Mouse (Mus musculus) forebrain, embryonic 16.5 days (tissue): Measurements from ENCODE around the gene Cenpj. TPM values are rescaled to one million over a fixed set of nuclear protein-coding genes. Genes with fewer than 3 reads are reported as not detected.

Experiments used
- ATAC-seq: fragments of 200-750 bp; cut with Nextera tagmentation; 2 replicates; pipeline ENCODE4 v1.8.0; 2017; ENCODE audit warnings: mild to moderate bottlenecking, moderate library complexity
- H3K27ac ChIP-seq: fragments of 300-500 bp; sonication (generic); 2 replicates; pipeline ENCODE4 v1.5.1; 2014; ENCODE audit warnings: low read length, control low read depth
- H3K27me3 ChIP-seq: fragments of 300-500 bp; sonication (generic); replicated peaks from 2 replicates; pipeline ENCODE4 v1.6.1; 2014; ENCODE audit warnings: low read length; ENCODE audit not compliant: control insufficient read depth, insufficient read depth
- H3K36me3 ChIP-seq: fragments of 300-500 bp; sonication (generic); 2 replicates; pipeline ENCODE4 v1.6.1; 2014; ENCODE audit not compliant: control insufficient read depth, insufficient read depth
- H3K4me1 ChIP-seq: fragments of 300-500 bp; sonication (generic); replicated peaks from 2 replicates; pipeline ENCODE4 v1.6.1; 2014; ENCODE audit warnings: low read length; ENCODE audit not compliant: control insufficient read depth, insufficient read depth
- H3K4me2 ChIP-seq: fragments of 300-500 bp; sonication (generic); 2 replicates; pipeline ENCODE4 v1.6.1; 2014; ENCODE audit warnings: mild to moderate bottlenecking, low read length, control low read depth
- H3K4me3 ChIP-seq: fragments of 300-500 bp; sonication (generic); replicated peaks from 2 replicates; pipeline ENCODE4 v1.5.1; 2014; ENCODE audit warnings: mild to moderate bottlenecking, low read length, control low read depth
- H3K9ac ChIP-seq: fragments of 300-500 bp; sonication (generic); replicated peaks from 2 replicates; pipeline ENCODE4 v1.6.1; 2014; ENCODE audit warnings: low read depth, low read length, control low read depth
- H3K9me3 ChIP-seq: fragments of 300-500 bp; sonication (generic); 2 replicates; pipeline ENCODE4 v1.6.1; 2016; ENCODE audit warnings: low read length; ENCODE audit not compliant: control insufficient read depth
- WGBS: fragments of 180-500 bp; shearing (Covaris S2); extraction: QIAGEN DNeasy Blood & Tissue Kit; methylation state at CpG from one replicate; pipeline ENCODE4 v1.1.7; 2014; 5-methylcytosine and 5-hydroxymethylcytosine counted together
- polyA plus RNA-seq: library from polyadenylated mRNA; unstranded; fragments of >200 nt; fragmentation: Nextera tagmentation; extraction: Ambion mirVana; gene quantifications from 2 replicates; pipeline ENCODE4 v1.2.1, GENCODE M21; 2015

Cenpj gene
- polyA plus RNA-seq, 1 experiment from 2014 or later, result 14.7 TPM

- Histone ChIP-seq H3K4me1 (no peaks in the 10 kb centered on the region), H3K4me2 (no peak overlapping the region), H3K36me3 (peaks cover 3% of the 10 kb centered on the region; the same call in 1 of the 2 replicates), H3K4me3 (no peak overlapping the region), H3K9me3 (no peaks in the 10 kb centered on the region), H3K27me3 (no peaks in the 10 kb centered on the region), H3K9ac (no peak overlapping the region), H3K27ac (no peak overlapping the region)
- WGBS, result 96% methylated on average over 2 of the region's 2 CpGs
- ATAC-seq, result no peak
Measured at GRCm38 (mm10) chr14:56554716-56555115, 20.5 kb downstream of the Cenpj start.

- Histone ChIP-seq H3K9me3 (no peaks in the 10 kb centered on the region), H3K27ac (no peak overlapping the region), H3K4me1 (no peaks in the 10 kb centered on the region), H3K36me3 (peaks cover 3% of the 10 kb centered on the region), H3K4me3 (no peak overlapping the region), H3K4me2 (no peak overlapping the region), H3K9ac (no peak overlapping the region), H3K27me3 (no peaks in the 10 kb centered on the region)
- WGBS, result 98% methylated on average over 7 of the region's 7 CpGs
- ATAC-seq, result no peak
Measured at GRCm38 (mm10) chr14:56553331-56553730, 21.9 kb downstream of the Cenpj start.

- no peak overlapping the region for H3K27ac ChIP-seq
- no peaks in the 10 kb centered on the region for H3K4me1 ChIP-seq
- H3K4me3 ChIP-seq, result no peak overlapping the region
- peaks cover 3% of the 10 kb centered on the region for H3K36me3 ChIP-seq
- no peaks in the 10 kb centered on the region for H3K27me3 ChIP-seq
- H3K9me3 ChIP-seq, result no peaks in the 10 kb centered on the region
- H3K9ac ChIP-seq, result no peak overlapping the region
- H3K4me2 ChIP-seq, result no peak overlapping the region
- ATAC-seq, result no peak
- WGBS, result 91% methylated on average over 6 of the region's 6 CpGs
Measured at GRCm38 (mm10) chr14:56552924-56553323, 22.3 kb downstream of the Cenpj start.

GRCm38 (mm10) chr14:56550960-56551359, 24.3 kb downstream of the Cenpj start:
- Histone ChIP-seq H3K9ac (no peak overlapping the region), H3K9me3 (no peaks in the 10 kb centered on the region), H3K27me3 (no peaks in the 10 kb centered on the region), H3K4me2 (no peak overlapping the region), H3K4me1 (no peaks in the 10 kb centered on the region), H3K36me3 (peaks cover 6% of the 10 kb centered on the region), H3K27ac (no peak overlapping the region), H3K4me3 (no peak overlapping the region)
- 87% methylated on average over 4 of the region's 4 CpGs for WGBS
- no peak for ATAC-seq

GRCm38 (mm10) chr14:56545491-56545890, 29.7 kb downstream of the Cenpj start:
- WGBS, result 96% methylated on average over 4 of the region's 4 CpGs
- ATAC-seq, result no peak

GRCm38 (mm10) chr14:56544946-56545345, 30.3 kb downstream of the Cenpj start:
- no peak overlapping the region for H3K4me3 ChIP-seq
- WGBS, result 67% methylated on average over 1 of the region's 1 CpGs
- H3K4me2 ChIP-seq, result no peak overlapping the region
- no peaks in the 10 kb centered on the region for H3K27me3 ChIP-seq
- H3K9me3 ChIP-seq, result no peaks in the 10 kb centered on the region
- H3K9ac ChIP-seq, result no peak overlapping the region
- no peaks in the 10 kb centered on the region for H3K4me1 ChIP-seq
- no peak overlapping the region for H3K27ac ChIP-seq
- H3K36me3 ChIP-seq, result peaks cover 2% of the 10 kb centered on the region; the same call in 1 of the 2 replicates
- no peak for ATAC-seq

More at GRCm38 (mm10) chr14:56545491-56545890, 29.7 kb downstream of the Cenpj start:
- Histone ChIP-seq H3K36me3 (peaks cover 2% of the 10 kb centered on the region; the same call in 1 of the 2 replicates), H3K9me3 (no peaks in the 10 kb centered on the region), H3K9ac (no peak overlapping the region), H3K4me1 (no peaks in the 10 kb centered on the region), H3K27ac (no peak overlapping the region), H3K27me3 (no peaks in the 10 kb centered on the region), H3K4me2 (no peak overlapping the region), H3K4me3 (no peak overlapping the region)

GRCm38 (mm10) chr14:56530788-56531187, 44.4 kb downstream of the Cenpj start:
- Histone ChIP-seq H3K36me3 (peaks cover 14% of the 10 kb centered on the region), H3K9ac (no peak overlapping the region), H3K4me3 (no peak overlapping the region), H3K27ac (no peak overlapping the region), H3K9me3 (no peaks in the 10 kb centered on the region), H3K4me1 (no peaks in the 10 kb centered on the region), H3K27me3 (no peaks in the 10 kb centered on the region), H3K4me2 (no peak overlapping the region)
- no peak for ATAC-seq
- 78% methylated on average over 2 of the region's 2 CpGs for WGBS

- ATAC-seq, result no peak
Measured at GRCm38 (mm10) chr14:56514775-56515174, 60.5 kb downstream of the Cenpj start.

GRCm38 (mm10) chr14:56512084-56512483, 63.1 kb downstream of the Cenpj start:
- Histone ChIP-seq H3K4me1 (no peaks in the 10 kb centered on the region), H3K27ac (no peak overlapping the region), H3K4me2 (no peak overlapping the region), H3K9ac (no peak overlapping the region), H3K4me3 (no peak overlapping the region), H3K9me3 (no peaks in the 10 kb centered on the region), H3K36me3 (no peaks in the 10 kb centered on the region), H3K27me3 (no peaks in the 10 kb centered on the region)
- 36% methylated on average over 6 of the region's 6 CpGs for WGBS
- ATAC-seq, result no peak

More at GRCm38 (mm10) chr14:56514775-56515174, 60.5 kb downstream of the Cenpj start:
- no peak overlapping the region for H3K4me3 ChIP-seq
- no peaks in the 10 kb centered on the region for H3K36me3 ChIP-seq
- no peaks in the 10 kb centered on the region for H3K9me3 ChIP-seq
- H3K4me1 ChIP-seq, result no peaks in the 10 kb centered on the region
- no peak overlapping the region for H3K9ac ChIP-seq
- H3K4me2 ChIP-seq, result no peak overlapping the region
- H3K27ac ChIP-seq, result no peak overlapping the region
- WGBS, result 79% methylated on average over 2 of the region's 2 CpGs
- H3K27me3 ChIP-seq, result no peaks in the 10 kb centered on the region

GRCm38 (mm10) chr14:56506743-56507142, 68.5 kb downstream of the Cenpj start:
- no peaks in the 10 kb centered on the region for H3K36me3 ChIP-seq
- ATAC-seq, result no peak
- WGBS, result 77% methylated on average over 3 of the region's 3 CpGs
- no peaks in the 10 kb centered on the region for H3K27me3 ChIP-seq
- H3K4me2 ChIP-seq, result no peak overlapping the region
- no peak overlapping the region for H3K4me3 ChIP-seq
- no peak overlapping the region for H3K9ac ChIP-seq
- H3K27ac ChIP-seq, result no peak overlapping the region
- no peaks in the 10 kb centered on the region for H3K4me1 ChIP-seq
- H3K9me3 ChIP-seq, result no peaks in the 10 kb centered on the region
